Mouse (Mus musculus) embryonic fibroblast, embryonic 13.5 days (primary cell): Measurements from ENCODE around the gene Alx3.

Experiments used
- CTCF ChIP-seq: IDR thresholded peaks from 2 replicates; pipeline ENCODE4 v1.5.1; 2011; ENCODE audit warnings: mild to moderate bottlenecking, control low read depth, low read length, moderate library complexity, borderline replicate concordance; ENCODE audit not compliant: insufficient read depth
- POLR2A ChIP-seq: IDR thresholded peaks from 2 replicates; pipeline ENCODE4 v1.6.1; 2011; ENCODE audit warnings: low read depth, mild to moderate bottlenecking, control low read depth, low read length, moderate library complexity

DNA sequence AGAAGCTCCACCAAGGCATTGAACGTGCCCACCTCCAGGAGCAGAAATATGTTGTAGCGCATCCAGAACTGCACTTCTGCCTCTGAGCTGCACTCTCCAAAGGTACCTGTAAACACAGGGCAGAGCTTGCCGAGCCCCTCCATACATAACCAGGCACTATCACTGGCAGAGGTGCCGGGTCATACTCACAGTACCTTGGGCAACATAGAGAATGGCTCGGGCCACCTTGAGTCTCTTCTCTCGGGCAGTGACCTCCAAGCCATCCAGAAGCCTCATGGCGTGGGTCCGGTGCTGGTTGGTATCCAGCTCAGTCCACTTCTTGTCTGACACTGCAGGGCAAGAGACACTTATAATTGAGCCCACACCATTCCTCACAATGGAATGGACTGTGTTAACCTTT lies 31.9 kb downstream of the Alx3 start:
- no peak for TF ChIP-seq CTCF
- no peak for TF ChIP-seq POLR2A
